Mouse (Mus musculus) midbrain, embryonic 14.5 days (tissue): Measurements from ENCODE around the gene Zfp358. TPM values are rescaled to one million over a fixed set of nuclear protein-coding genes. Genes with fewer than 3 reads are reported as not detected.

ENCODE experiments used
- ATAC-seq: fragments of 200-750 bp; cut with Nextera tagmentation; 2 replicates; pipeline ENCODE4 v1.8.0; 2017; ENCODE audit warnings: moderate number of reproducible peaks, moderate library complexity; ENCODE audit not compliant: low FRiP score, low TSS enrichment
- DNase-seq: peaks from one replicate; pipeline ENCODE4 v3.0.0-alpha.2; 2015
- H3K27ac ChIP-seq: fragments of 300-500 bp; sonication (generic); replicated peaks from 2 replicates; pipeline ENCODE4 v1.5.1; 2014; ENCODE audit warnings: mild to moderate bottlenecking, low read depth, low read length, moderate library complexity
- H3K27me3 ChIP-seq: fragments of 300-500 bp; sonication (generic); 2 replicates; pipeline ENCODE4 v1.6.1; 2014; ENCODE audit warnings: low read length, control low read depth, mixed read lengths; ENCODE audit not compliant: control insufficient read depth, insufficient read depth
- H3K36me3 ChIP-seq: fragments of 300-500 bp; sonication (generic); 2 replicates; pipeline ENCODE4 v1.6.1; 2014; ENCODE audit warnings: low read length, control low read depth; ENCODE audit not compliant: control insufficient read depth, insufficient read depth
- H3K4me1 ChIP-seq: fragments of 300-500 bp; sonication (generic); 2 replicates; pipeline ENCODE4 v1.6.1; 2014; ENCODE audit warnings: mild to moderate bottlenecking, antibody characterized with exemption, low read length, control low read depth; ENCODE audit not compliant: control insufficient read depth, insufficient read depth
- H3K4me2 ChIP-seq: fragments of 300-500 bp; sonication (generic); 2 replicates; pipeline ENCODE4 v1.6.1; 2014; ENCODE audit warnings: mild to moderate bottlenecking, low read length, moderate library complexity
- H3K4me3 ChIP-seq: fragments of 300-500 bp; sonication (generic); replicated peaks from 2 replicates; pipeline ENCODE4 v1.5.1; 2014; ENCODE audit warnings: low read depth, low read length
- H3K9ac ChIP-seq: fragments of 300-500 bp; sonication (generic); replicated peaks from 2 replicates; pipeline ENCODE4 v1.6.1; 2014; ENCODE audit warnings: mild to moderate bottlenecking, low read length, moderate library complexity
- H3K9me3 ChIP-seq: fragments of 300-500 bp; sonication (generic); 2 replicates; pipeline ENCODE4 v1.6.1; 2016; ENCODE audit warnings: low read length, control low read depth, mixed read lengths; ENCODE audit not compliant: control insufficient read depth
- WGBS: fragments of 180-500 bp; shearing (Covaris S2); extraction: QIAGEN DNeasy Blood & Tissue Kit; methylation state at CpG from one replicate; pipeline ENCODE4 v1.1.7; 2014; 5-methylcytosine and 5-hydroxymethylcytosine counted together
- polyA plus RNA-seq: library from polyadenylated mRNA; unstranded; fragments of >200 nt; fragmentation: Nextera tagmentation; extraction: Ambion mirVana; gene quantifications from 2 replicates; pipeline ENCODE4 v1.2.1, GENCODE M21; 2014

The Zfp358 gene
- polyA plus RNA-seq, 1 experiment from 2014 or later: 53.0 TPM

- Histone ChIP-seq H3K9me3 (no peaks in the 10 kb centered on the region), H3K9ac (peak within 1 kb of the TSS; percentile 36), H3K4me2 (peak within 1 kb of the TSS; percentile 89), H3K4me1 (no peaks in the 10 kb centered on the region), H3K4me3 (peak within 1 kb of the TSS; percentile 64), H3K27me3 (no peaks in the 10 kb centered on the region), H3K27ac (peak within 1 kb of the TSS; percentile 75), H3K36me3 (peaks cover 33% of the 10 kb centered on the region)
- WGBS: under 1% methylated on average over 25 of the region's 25 CpGs
- DNase-seq: peak; percentile 94
- peak; percentile 74 for ATAC-seq
Observed at GRCm38 (mm10) chr8:3515260-3515671, 22.3 kb downstream of the Zfp358 start, which contains the start of gene Pnpla6. Gene Pnpla6 (plus strand): TSS chr8:3515384.

- WGBS: 0% methylated on average over 25 of the region's 25 CpGs
- H3K27me3 ChIP-seq: no peaks in the 10 kb centered on the region
- DNase-seq (peak; percentile 73), ATAC-seq (peak; percentile 11)
- peaks cover 27% of the 10 kb centered on the region for H3K36me3 ChIP-seq
- H3K4me1 ChIP-seq: no peaks in the 10 kb centered on the region
- H3K4me3 ChIP-seq: peak overlapping the region; percentile 64
- H3K27ac ChIP-seq: peak overlapping the region; percentile 75
- no peaks in the 10 kb centered on the region for H3K9me3 ChIP-seq
- H3K9ac ChIP-seq: peak overlapping the region; percentile 36
- peak overlapping the region; percentile 89 for H3K4me2 ChIP-seq
Observed at GRCm38 (mm10) chr8:3515771-3516417, 23.0 kb downstream of the Zfp358 start.

- Histone ChIP-seq H3K27me3 (no peaks in the 10 kb centered on the region), H3K4me1 (no peaks in the 10 kb centered on the region), H3K36me3 (peaks cover 30% of the 10 kb centered on the region), H3K9ac (peak overlapping the region; percentile 36), H3K27ac (peak overlapping the region; percentile 75), H3K9me3 (no peaks in the 10 kb centered on the region), H3K4me2 (peak overlapping the region; percentile 89), H3K4me3 (peak overlapping the region; percentile 64)
- DNase-seq: peak; percentile 96
- WGBS: 1% methylated on average over 36 of the region's 36 CpGs
- peak; percentile 88 for ATAC-seq
Observed at GRCm38 (mm10) chr8:3516450-3517116, 23.6 kb downstream of the Zfp358 start.

- peak overlapping the region; percentile 75; the same call in 1 of the 2 replicates for H3K27ac ChIP-seq
- no peak; the same call in 1 of the 2 replicates for ATAC-seq
Observed at GRCm38 (mm10) chr8:3517117-3517495, 24.2 kb downstream of the Zfp358 start.

GRCm38 (mm10) chr8:3522007-3522697 lies 29.2 kb downstream of the Zfp358 start:
- 92% methylated on average over 13 of the region's 13 CpGs for WGBS
- no peak overlapping the region for H3K9ac ChIP-seq
- no peak overlapping the region for H3K4me2 ChIP-seq
- H3K27me3 ChIP-seq: no peaks in the 10 kb centered on the region
- no peaks in the 10 kb centered on the region for H3K9me3 ChIP-seq
- peaks cover 38% of the 10 kb centered on the region for H3K36me3 ChIP-seq
- H3K4me3 ChIP-seq: no peak overlapping the region
- H3K4me1 ChIP-seq: no peaks in the 10 kb centered on the region
- no peak overlapping the region for H3K27ac ChIP-seq
- DNase-seq: no peak
- ATAC-seq: no peak

More at GRCm38 (mm10) chr8:3517117-3517495, 24.2 kb downstream of the Zfp358 start:
- H3K4me1 ChIP-seq: no peaks in the 10 kb centered on the region
- peaks cover 34% of the 10 kb centered on the region for H3K36me3 ChIP-seq
- peak; percentile 24 for DNase-seq
- no peaks in the 10 kb centered on the region for H3K9me3 ChIP-seq
- H3K4me3 ChIP-seq: peak overlapping the region; percentile 64
- WGBS: 7% methylated on average over 16 of the region's 16 CpGs
- no peaks in the 10 kb centered on the region for H3K27me3 ChIP-seq
- peak overlapping the region; percentile 89 for H3K4me2 ChIP-seq
- no peak overlapping the region; the same call in 1 of the 2 replicates for H3K9ac ChIP-seq

- ATAC-seq (no peak), DNase-seq (no peak)
- H3K9ac ChIP-seq: no peak overlapping the region
- H3K27me3 ChIP-seq: no peaks in the 10 kb centered on the region
- no peak overlapping the region for H3K27ac ChIP-seq
- WGBS: 88% methylated on average over 5 of the region's 5 CpGs
- H3K36me3 ChIP-seq: peaks cover 36% of the 10 kb centered on the region
- no peaks in the 10 kb centered on the region for H3K4me1 ChIP-seq
- no peak overlapping the region for H3K4me2 ChIP-seq
- H3K4me3 ChIP-seq: no peak overlapping the region
- no peaks in the 10 kb centered on the region for H3K9me3 ChIP-seq
Observed at GRCm38 (mm10) chr8:3530816-3531215, 37.9 kb downstream of the Zfp358 start.

GRCm38 (mm10) chr8:3531936-3532335 lies 39.0 kb downstream of the Zfp358 start:
- Histone ChIP-seq H3K4me3 (no peak overlapping the region), H3K27ac (no peak overlapping the region), H3K27me3 (no peaks in the 10 kb centered on the region), H3K4me2 (no peak overlapping the region), H3K4me1 (no peaks in the 10 kb centered on the region), H3K36me3 (peaks cover 46% of the 10 kb centered on the region), H3K9ac (no peak overlapping the region), H3K9me3 (no peaks in the 10 kb centered on the region)
- ATAC-seq (no peak), DNase-seq (no peak)
- WGBS: 97% methylated on average over 18 of the region's 18 CpGs

GRCm38 (mm10) chr8:3536053-3536841 lies 43.3 kb downstream of the Zfp358 start:
- 68% methylated on average over 15 of the region's 15 CpGs for WGBS
- H3K9ac ChIP-seq: no peak overlapping the region
- ATAC-seq (no peak), DNase-seq (no peak)
- H3K4me3 ChIP-seq: no peak overlapping the region
- no peaks in the 10 kb centered on the region for H3K4me1 ChIP-seq
- H3K36me3 ChIP-seq: peaks cover 75% of the 10 kb centered on the region
- no peaks in the 10 kb centered on the region for H3K9me3 ChIP-seq
- no peak overlapping the region for H3K4me2 ChIP-seq
- no peak overlapping the region for H3K27ac ChIP-seq
- no peaks in the 10 kb centered on the region for H3K27me3 ChIP-seq
